Mouse (Mus musculus): ENCODE results near the gene Golga1. TPM values are rescaled to one million over a fixed set of nuclear protein-coding genes. Genes with fewer than 3 reads are reported as not detected.

The Golga1 gene
- polyA plus RNA-seq, 1 experiment from 2014 or later, result 28.9 TPM

GRCm38 (mm10) chr2:38992004-38992403 lies 73.3 kb downstream of the Golga1 start:
- no peak overlapping the region for H3K4me2 ChIP-seq
- H3K27me3 ChIP-seq (replicated peaks), result no peaks in the 10 kb centered on the region; the same call in 1 of the 2 replicates
- no peaks in the 10 kb centered on the region for H3K36me3 ChIP-seq
- no peak overlapping the region for H3K27ac ChIP-seq (replicated peaks)
- WGBS, result 84% methylated on average over 4 of the region's 4 CpGs
- 0 out of 2 replicates have a peak, but pooled peaks cover 3% of the 10 kb centered on the region for H3K4me1 ChIP-seq
- ATAC-seq (ENCODE audit: low FRiP score), result no peak
- no peak overlapping the region for H3K4me3 ChIP-seq (replicated peaks)
- H3K9me3 ChIP-seq (replicated peaks), result no peaks in the 10 kb centered on the region
- H3K9ac ChIP-seq (replicated peaks), result no peak overlapping the region

- Histone ChIP-seq H3K9ac (replicated peaks) (no peak overlapping the region), H3K4me1 (0 out of 2 replicates have a peak, but pooled peaks cover 3% of the 10 kb centered on the region), H3K36me3 (no peaks in the 10 kb centered on the region), H3K27ac (replicated peaks) (no peak overlapping the region), H3K27me3 (replicated peaks) (no peaks in the 10 kb centered on the region), H3K4me2 (no peak overlapping the region), H3K9me3 (replicated peaks) (no peaks in the 10 kb centered on the region), H3K4me3 (replicated peaks) (no peak overlapping the region)
- WGBS, result 96% methylated on average over 2 of the region's 2 CpGs
- no peak for ATAC-seq (ENCODE audit: low FRiP score)
Observed at GRCm38 (mm10) chr2:38988929-38989328, 76.4 kb downstream of the Golga1 start.

GRCm38 (mm10) chr2:38987803-38988510 lies 77.4 kb downstream of the Golga1 start:
- no peak overlapping the region for H3K9ac ChIP-seq (replicated peaks)
- no peaks in the 10 kb centered on the region for H3K9me3 ChIP-seq (replicated peaks)
- 0 out of 2 replicates have a peak, but pooled peaks cover 3% of the 10 kb centered on the region for H3K4me1 ChIP-seq
- H3K4me3 ChIP-seq (replicated peaks), result no peak overlapping the region
- H3K36me3 ChIP-seq, result no peaks in the 10 kb centered on the region
- no peak overlapping the region for H3K4me2 ChIP-seq
- no peak for ATAC-seq (ENCODE audit: low FRiP score)
- H3K27me3 ChIP-seq (replicated peaks), result no peaks in the 10 kb centered on the region
- H3K27ac ChIP-seq (replicated peaks), result no peak overlapping the region
- WGBS, result 88% methylated on average over 6 of the region's 6 CpGs

GRCm38 (mm10) chr2:38987371-38987770 lies 78.0 kb downstream of the Golga1 start:
- Histone ChIP-seq H3K27me3 (replicated peaks) (no peaks in the 10 kb centered on the region), H3K36me3 (no peaks in the 10 kb centered on the region), H3K4me1 (0 out of 2 replicates have a peak, but pooled peaks cover 3% of the 10 kb centered on the region), H3K9ac (replicated peaks) (no peak overlapping the region), H3K9me3 (replicated peaks) (no peaks in the 10 kb centered on the region), H3K27ac (replicated peaks) (no peak overlapping the region), H3K4me2 (no peak overlapping the region), H3K4me3 (replicated peaks) (no peak overlapping the region)
- no peak for ATAC-seq (ENCODE audit: low FRiP score)
- 89% methylated on average over 1 of the region's 1 CpGs for WGBS

GRCm38 (mm10) chr2:38986580-38986979 lies 78.8 kb downstream of the Golga1 start:
- 86% methylated on average over 3 of the region's 3 CpGs for WGBS

GRCm38 (mm10) chr2:38983456-38983855 lies 81.9 kb downstream of the Golga1 start:
- H3K9ac ChIP-seq (replicated peaks), result no peak overlapping the region
- no peak overlapping the region for H3K4me3 ChIP-seq (replicated peaks)
- H3K4me2 ChIP-seq, result no peak overlapping the region
- no peak for ATAC-seq (ENCODE audit: low FRiP score)
- no peaks in the 10 kb centered on the region for H3K9me3 ChIP-seq (replicated peaks)
- WGBS, result 90% methylated on average over 2 of the region's 2 CpGs
- H3K27ac ChIP-seq (replicated peaks), result no peak overlapping the region
- 0 out of 2 replicates have a peak, but pooled peaks cover 3% of the 10 kb centered on the region for H3K4me1 ChIP-seq
- no peaks in the 10 kb centered on the region for H3K36me3 ChIP-seq
- H3K27me3 ChIP-seq (replicated peaks), result no peaks in the 10 kb centered on the region

More at GRCm38 (mm10) chr2:38986580-38986979, 78.8 kb downstream of the Golga1 start:
- Histone ChIP-seq H3K9ac (replicated peaks) (no peak overlapping the region), H3K36me3 (no peaks in the 10 kb centered on the region), H3K9me3 (replicated peaks) (no peaks in the 10 kb centered on the region), H3K4me3 (replicated peaks) (no peak overlapping the region), H3K4me1 (0 out of 2 replicates have a peak, but pooled peaks cover 3% of the 10 kb centered on the region), H3K4me2 (no peak overlapping the region), H3K27ac (replicated peaks) (no peak overlapping the region), H3K27me3 (replicated peaks) (no peaks in the 10 kb centered on the region)
- ATAC-seq (ENCODE audit: low FRiP score), result no peak

GRCm38 (mm10) chr2:38977837-38978236 lies 87.5 kb downstream of the Golga1 start:
- Histone ChIP-seq H3K27me3 (replicated peaks) (no peaks in the 10 kb centered on the region), H3K4me2 (no peak overlapping the region), H3K27ac (replicated peaks) (no peak overlapping the region), H3K36me3 (no peaks in the 10 kb centered on the region), H3K9ac (replicated peaks) (no peak overlapping the region), H3K4me1 (no peaks in the 10 kb centered on the region), H3K4me3 (replicated peaks) (no peak overlapping the region), H3K9me3 (replicated peaks) (no peaks in the 10 kb centered on the region)
- ATAC-seq (ENCODE audit: low FRiP score), result no peak
- 74% methylated on average over 4 of the region's 4 CpGs for WGBS

GRCm38 (mm10) chr2:38975941-38976805 lies 89.2 kb downstream of the Golga1 start:
- no peak overlapping the region for H3K4me3 ChIP-seq (replicated peaks)
- ATAC-seq (ENCODE audit: low FRiP score), result no peak
- no peak overlapping the region for H3K9ac ChIP-seq (replicated peaks)
- no peak overlapping the region for H3K27ac ChIP-seq (replicated peaks)
- H3K9me3 ChIP-seq (replicated peaks), result no peaks in the 10 kb centered on the region
- H3K27me3 ChIP-seq (replicated peaks), result no peaks in the 10 kb centered on the region
- H3K36me3 ChIP-seq, result no peaks in the 10 kb centered on the region
- no peak overlapping the region for H3K4me2 ChIP-seq
- H3K4me1 ChIP-seq, result no peaks in the 10 kb centered on the region
- 85% methylated on average over 21 of the region's 21 CpGs for WGBS

- H3K36me3 ChIP-seq, result no peaks in the 10 kb centered on the region
- H3K4me3 ChIP-seq (replicated peaks), result no peak overlapping the region
- H3K4me1 ChIP-seq, result no peaks in the 10 kb centered on the region
- no peak overlapping the region for H3K9ac ChIP-seq (replicated peaks)
- H3K27ac ChIP-seq (replicated peaks), result no peak overlapping the region
- no peaks in the 10 kb centered on the region for H3K27me3 ChIP-seq (replicated peaks)
- 87% methylated on average over 3 of the region's 3 CpGs for WGBS
- no peak overlapping the region for H3K4me2 ChIP-seq
- no peak for ATAC-seq (ENCODE audit: low FRiP score)
- H3K9me3 ChIP-seq (replicated peaks), result no peaks in the 10 kb centered on the region
Observed at GRCm38 (mm10) chr2:38975181-38975580, 90.2 kb downstream of the Golga1 start.

- 41% methylated on average over 2 of the region's 2 CpGs for WGBS
- H3K4me1 ChIP-seq, result no peaks in the 10 kb centered on the region
- no peaks in the 10 kb centered on the region for H3K36me3 ChIP-seq
- H3K9ac ChIP-seq (replicated peaks), result no peak overlapping the region
- no peaks in the 10 kb centered on the region for H3K9me3 ChIP-seq (replicated peaks)
- H3K27ac ChIP-seq (replicated peaks), result no peak overlapping the region
- no peaks in the 10 kb centered on the region for H3K27me3 ChIP-seq (replicated peaks)
- H3K4me2 ChIP-seq, result no peak overlapping the region
- no peak for ATAC-seq (ENCODE audit: low FRiP score)
- H3K4me3 ChIP-seq (replicated peaks), result no peak overlapping the region
Observed at GRCm38 (mm10) chr2:38974171-38974570, 91.2 kb downstream of the Golga1 start.

GRCm38 (mm10) chr2:38973701-38974100 lies 91.6 kb downstream of the Golga1 start:
- no peaks in the 10 kb centered on the region for H3K27me3 ChIP-seq (replicated peaks)
- no peak overlapping the region for H3K27ac ChIP-seq (replicated peaks)
- H3K4me3 ChIP-seq (replicated peaks), result no peak overlapping the region
- no peak overlapping the region for H3K4me2 ChIP-seq
- ATAC-seq (ENCODE audit: low FRiP score), result no peak
- no peaks in the 10 kb centered on the region for H3K4me1 ChIP-seq
- H3K9me3 ChIP-seq (replicated peaks), result no peaks in the 10 kb centered on the region
- WGBS, result 77% methylated on average over 7 of the region's 7 CpGs
- H3K36me3 ChIP-seq, result no peaks in the 10 kb centered on the region
- no peak overlapping the region for H3K9ac ChIP-seq (replicated peaks)

- Histone ChIP-seq H3K27ac (replicated peaks) (no peak overlapping the region), H3K4me3 (replicated peaks) (no peak overlapping the region), H3K4me1 (no peaks in the 10 kb centered on the region), H3K9me3 (replicated peaks) (no peaks in the 10 kb centered on the region), H3K27me3 (replicated peaks) (no peaks in the 10 kb centered on the region), H3K9ac (replicated peaks) (no peak overlapping the region), H3K36me3 (no peaks in the 10 kb centered on the region), H3K4me2 (no peak overlapping the region)
- no peak for ATAC-seq (ENCODE audit: low FRiP score)
- 37% methylated on average over 2 of the region's 2 CpGs for WGBS
Observed at GRCm38 (mm10) chr2:38973223-38973622, 92.1 kb downstream of the Golga1 start.
